Mouse (Mus musculus): ENCODE results near the gene Stab2.

- TF ChIP-seq CTCF (conservative IDR thresholded peaks at IDR 0.05; ENCODE audit: low read length) (no peak), NANOG (IDR thresholded peaks at IDR 0.05; ENCODE audit: borderline replicate concordance, low read length) (no peak)
These were observed 186.8 kb downstream of the Stab2 start for GRCm38 (mm10) chr10:86821014-86821413.
